Mouse (Mus musculus): ENCODE data around the gene Hspb8. TPM values are rescaled to one million over a fixed set of nuclear protein-coding genes. Genes with fewer than 3 reads are reported as not detected.

The Hspb8 gene
- polyA plus RNA-seq, 1 experiment from 2014 or later = 23.6 TPM

DNA sequence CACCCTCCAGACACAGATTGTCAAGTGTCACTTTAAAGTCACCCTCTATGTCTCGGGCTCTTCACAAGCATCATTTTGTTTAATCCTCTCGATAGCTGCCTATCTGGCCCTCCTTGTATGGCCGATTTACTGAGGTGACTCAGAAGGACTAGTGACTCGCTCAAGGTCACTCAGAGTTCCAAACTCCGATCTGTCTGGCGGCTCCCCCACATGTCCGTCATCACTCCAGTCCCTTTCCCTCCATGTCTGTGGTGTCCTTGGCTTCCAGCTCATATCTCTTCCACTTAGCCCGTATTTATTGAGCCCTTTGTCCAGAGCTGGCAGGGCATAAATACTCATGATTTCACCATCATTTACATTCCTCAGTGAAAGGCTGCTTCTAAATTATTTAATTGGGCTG is 28.2 kb upstream of the Hspb8 start:
- no peaks in the 10 kb centered on the region for H3K27me3 ChIP-seq (replicated peaks; ENCODE audit: insufficient read depth, low read length)
- H3K4me2 ChIP-seq (replicated peaks; ENCODE audit: low read depth, low read length) = no peak overlapping the region
- H3K4me1 ChIP-seq (ENCODE audit: insufficient read depth, low read depth, low read length) = no peaks in the 10 kb centered on the region
- no peak overlapping the region for H3K9ac ChIP-seq (replicated peaks; ENCODE audit: low read depth)
- no peak overlapping the region for H3K4me3 ChIP-seq (ENCODE audit: low read depth, low read length)
- ATAC-seq = no peak
- no peak overlapping the region for H3K27ac ChIP-seq (ENCODE audit: low read length)
- H3K36me3 ChIP-seq (ENCODE audit: insufficient read depth, low read length) = no peaks in the 10 kb centered on the region
- TF ChIP-seq CTCF (IDR thresholded peaks at IDR 0.05) (no peak), EP300 (IDR thresholded peaks at IDR 0.05) (no peak)
- WGBS = 59% methylated on average over 8 of the region's 8 CpGs
- no peaks in the 10 kb centered on the region for H3K9me3 ChIP-seq (ENCODE audit: low read length)
- DNase-seq (ENCODE audit: low spot score) = no peak

DNA sequence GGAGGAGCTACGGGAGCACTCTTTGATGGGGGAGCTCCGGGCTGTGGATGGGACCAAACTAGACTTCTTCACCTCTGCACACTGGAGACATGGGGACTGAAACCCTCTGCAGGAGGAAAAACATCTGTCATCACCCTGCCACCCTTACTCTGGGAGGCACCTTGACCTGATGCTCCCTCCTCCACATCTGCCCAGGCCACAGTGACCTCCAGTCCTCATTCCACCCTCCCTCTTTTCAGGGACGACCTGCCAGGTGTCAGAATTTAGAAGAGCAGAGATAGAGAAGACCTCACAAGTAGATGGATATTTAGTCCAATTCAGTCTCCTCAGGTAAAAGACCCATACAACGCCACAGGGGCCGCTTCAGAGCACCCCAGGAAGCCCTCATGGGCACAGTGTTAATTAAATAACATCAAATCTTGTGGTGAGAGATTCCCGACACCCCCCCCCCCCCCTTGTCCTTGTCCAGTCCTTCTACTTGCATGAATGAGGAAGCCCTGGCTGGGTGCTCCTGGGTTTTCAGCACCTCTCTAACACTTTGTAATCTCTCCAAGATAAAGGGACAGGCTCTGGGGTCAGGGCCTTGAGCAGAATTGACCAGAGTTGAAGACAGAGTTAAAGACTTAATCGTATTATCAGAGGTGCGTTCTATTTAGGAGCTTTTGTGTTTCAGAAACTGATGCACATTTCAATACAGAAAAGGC is 27.0 kb upstream of the Hspb8 start:
- H3K4me3 ChIP-seq (ENCODE audit: low read depth, low read length) = no peak overlapping the region
- TF ChIP-seq CTCF (IDR thresholded peaks at IDR 0.05) = no peak
- no peak for TF ChIP-seq EP300 (IDR thresholded peaks at IDR 0.05)
- DNase-seq (ENCODE audit: low spot score) (no peak), ATAC-seq (no peak)
- no peak overlapping the region for H3K4me2 ChIP-seq (replicated peaks; ENCODE audit: low read depth, low read length)
- H3K36me3 ChIP-seq (ENCODE audit: insufficient read depth, low read length) = no peaks in the 10 kb centered on the region
- 33% methylated on average over 8 of the region's 8 CpGs for WGBS
- no peak overlapping the region for H3K27ac ChIP-seq (ENCODE audit: low read length)
- H3K27me3 ChIP-seq (replicated peaks; ENCODE audit: insufficient read depth, low read length) = no peaks in the 10 kb centered on the region
- H3K9ac ChIP-seq (replicated peaks; ENCODE audit: low read depth) = no peak overlapping the region
- no peaks in the 10 kb centered on the region for H3K4me1 ChIP-seq (ENCODE audit: insufficient read depth, low read depth, low read length)
- H3K9me3 ChIP-seq (ENCODE audit: low read length) = no peaks in the 10 kb centered on the region

DNA sequence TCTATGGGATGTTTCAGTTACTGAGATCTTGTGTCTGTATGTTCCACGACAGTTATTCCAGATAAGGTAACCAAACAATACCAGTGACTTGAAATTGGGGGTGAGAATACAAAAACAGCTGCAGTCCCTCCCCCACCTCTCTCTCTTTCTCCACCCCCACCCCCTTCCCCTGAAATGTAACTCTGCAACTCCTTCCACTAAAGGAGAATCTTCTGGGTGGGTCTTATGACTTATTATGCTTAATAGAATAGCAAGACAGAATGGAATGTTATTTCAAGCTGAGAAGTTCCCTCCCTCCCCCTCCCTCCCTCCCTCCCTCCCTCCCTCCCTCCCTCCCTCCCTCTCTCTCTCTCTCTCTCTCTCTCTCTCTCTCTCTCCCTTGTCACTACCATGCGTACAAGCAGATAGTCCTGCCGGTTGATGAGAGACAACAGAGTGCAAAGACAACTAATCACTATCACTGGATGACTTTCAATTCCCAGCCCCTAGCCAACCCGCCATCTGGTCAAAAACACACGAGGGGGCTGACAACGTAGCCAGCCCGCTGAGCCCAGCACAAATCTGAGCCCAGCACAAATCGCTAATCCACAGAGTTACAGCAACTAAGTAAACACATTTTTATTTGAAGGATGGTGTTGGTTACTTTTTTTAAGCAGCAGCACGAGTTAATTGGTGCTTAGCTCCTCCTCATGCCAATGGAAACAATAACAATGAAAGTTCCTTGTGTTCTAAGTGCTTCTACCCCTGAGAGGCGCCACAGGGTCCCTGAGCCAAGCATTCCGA is 25.9 kb upstream of the Hspb8 start:
- no peaks in the 10 kb centered on the region for H3K4me1 ChIP-seq (ENCODE audit: insufficient read depth, low read depth, low read length)
- DNase-seq (ENCODE audit: low spot score) = peak; percentile 66

DNA sequence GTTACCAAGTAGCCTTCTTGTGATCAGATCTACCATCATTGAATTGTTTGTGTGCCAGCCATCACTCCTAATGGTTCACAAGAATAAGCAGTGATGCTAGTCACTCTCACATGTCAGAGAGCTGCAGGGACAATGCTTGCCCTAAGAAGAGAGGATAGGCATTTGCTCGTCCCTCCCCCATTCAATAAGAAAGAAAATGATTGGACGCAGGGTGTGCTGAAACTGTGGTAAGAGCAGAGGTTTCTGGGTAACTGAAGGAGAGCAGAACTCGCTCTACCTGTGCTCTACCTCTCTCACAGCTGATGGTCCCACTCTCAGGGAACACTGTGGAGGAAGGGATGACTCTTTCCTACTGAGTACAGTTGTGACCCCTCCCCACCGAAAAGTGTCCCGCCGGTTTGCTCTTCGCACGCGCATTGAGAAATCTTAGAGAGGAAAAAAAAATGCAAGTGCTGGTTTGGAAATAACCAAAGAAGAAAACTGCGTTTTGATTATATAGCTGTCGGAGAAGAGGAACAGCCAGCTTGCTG is 25.2 kb upstream of the Hspb8 start:
- peak overlapping the region; percentile 57 for H3K27ac ChIP-seq (ENCODE audit: low read length)
- peak overlapping the region; percentile 21 for H3K4me3 ChIP-seq (ENCODE audit: low read depth, low read length)
- peak; percentile 80 for DNase-seq (ENCODE audit: low spot score)
- WGBS = 19% methylated on average over 11 of the region's 11 CpGs
- H3K36me3 ChIP-seq (ENCODE audit: insufficient read depth, low read length) = no peaks in the 10 kb centered on the region
- peak overlapping the region; percentile 45 for H3K4me2 ChIP-seq (replicated peaks; ENCODE audit: low read depth, low read length)
- no peaks in the 10 kb centered on the region for H3K27me3 ChIP-seq (replicated peaks; ENCODE audit: insufficient read depth, low read length)
- TF ChIP-seq CTCF (IDR thresholded peaks at IDR 0.05) (no peak), EP300 (IDR thresholded peaks at IDR 0.05) (no peak)
- no peaks in the 10 kb centered on the region for H3K9me3 ChIP-seq (ENCODE audit: low read length)
- ATAC-seq = peak; percentile 44
- H3K9ac ChIP-seq (replicated peaks; ENCODE audit: low read depth) = no peak overlapping the region
- H3K4me1 ChIP-seq (ENCODE audit: insufficient read depth, low read depth, low read length) = no peaks in the 10 kb centered on the region

More for the DNA sequence above, 25.9 kb upstream of the Hspb8 start:
- H3K27me3 ChIP-seq (replicated peaks; ENCODE audit: insufficient read depth, low read length) = no peaks in the 10 kb centered on the region
- no peaks in the 10 kb centered on the region for H3K36me3 ChIP-seq (ENCODE audit: insufficient read depth, low read length)
- H3K9ac ChIP-seq (replicated peaks; ENCODE audit: low read depth) = no peak overlapping the region
- peak overlapping the region; percentile 45 for H3K4me2 ChIP-seq (replicated peaks; ENCODE audit: low read depth, low read length)
- TF ChIP-seq CTCF (IDR thresholded peaks at IDR 0.05) (peak; percentile 32; the same call in 1 of the 2 replicates), EP300 (IDR thresholded peaks at IDR 0.05) (no peak)
- peak overlapping the region; percentile 57 for H3K27ac ChIP-seq (ENCODE audit: low read length)
- H3K9me3 ChIP-seq (ENCODE audit: low read length) = no peaks in the 10 kb centered on the region
- WGBS = 3% methylated on average over 10 of the region's 11 CpGs
- H3K4me3 ChIP-seq (ENCODE audit: low read depth, low read length) = peak overlapping the region; percentile 21
- peak; percentile 53 for ATAC-seq

DNA sequence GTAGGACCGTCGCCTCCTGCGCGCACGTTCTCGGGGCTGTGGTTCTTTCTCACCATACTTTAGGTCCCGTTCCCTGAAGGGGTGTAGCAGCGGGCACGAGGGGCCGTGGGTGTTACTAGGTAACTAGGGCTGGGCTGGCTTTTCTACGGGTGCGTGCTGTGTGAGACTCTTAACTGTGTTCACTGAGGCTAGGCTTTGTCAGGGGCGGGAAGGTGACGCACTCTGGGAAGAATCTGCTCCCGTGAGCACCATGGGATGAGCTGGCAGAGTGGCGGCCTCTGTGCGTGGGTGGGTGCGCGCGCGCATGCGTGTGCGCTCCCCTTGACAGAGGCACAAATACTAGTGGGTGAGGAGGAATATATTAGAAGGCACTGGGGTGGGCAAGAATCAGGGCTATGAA is 23.9 kb upstream of the Hspb8 start:
- H3K9me3 ChIP-seq (ENCODE audit: low read length) = no peaks in the 10 kb centered on the region
- peak overlapping the region; percentile 25; the same call in 1 of the 2 replicates for H3K4me2 ChIP-seq (replicated peaks; ENCODE audit: low read depth, low read length)
- H3K4me1 ChIP-seq (ENCODE audit: insufficient read depth, low read depth, low read length) = no peaks in the 10 kb centered on the region
- H3K27ac ChIP-seq (ENCODE audit: low read length) = no peak overlapping the region
- ATAC-seq (peak; percentile 34; the same call in 1 of the 2 replicates), DNase-seq (ENCODE audit: low spot score) (peak; percentile 34)
- 48% methylated on average over 23 of the region's 23 CpGs for WGBS
- H3K36me3 ChIP-seq (ENCODE audit: insufficient read depth, low read length) = no peaks in the 10 kb centered on the region
- TF ChIP-seq CTCF (IDR thresholded peaks at IDR 0.05) (no peak), EP300 (IDR thresholded peaks at IDR 0.05) (no peak)
- no peak overlapping the region for H3K9ac ChIP-seq (replicated peaks; ENCODE audit: low read depth)
- H3K27me3 ChIP-seq (replicated peaks; ENCODE audit: insufficient read depth, low read length) = no peaks in the 10 kb centered on the region
- H3K4me3 ChIP-seq (ENCODE audit: low read depth, low read length) = no peak overlapping the region

DNA sequence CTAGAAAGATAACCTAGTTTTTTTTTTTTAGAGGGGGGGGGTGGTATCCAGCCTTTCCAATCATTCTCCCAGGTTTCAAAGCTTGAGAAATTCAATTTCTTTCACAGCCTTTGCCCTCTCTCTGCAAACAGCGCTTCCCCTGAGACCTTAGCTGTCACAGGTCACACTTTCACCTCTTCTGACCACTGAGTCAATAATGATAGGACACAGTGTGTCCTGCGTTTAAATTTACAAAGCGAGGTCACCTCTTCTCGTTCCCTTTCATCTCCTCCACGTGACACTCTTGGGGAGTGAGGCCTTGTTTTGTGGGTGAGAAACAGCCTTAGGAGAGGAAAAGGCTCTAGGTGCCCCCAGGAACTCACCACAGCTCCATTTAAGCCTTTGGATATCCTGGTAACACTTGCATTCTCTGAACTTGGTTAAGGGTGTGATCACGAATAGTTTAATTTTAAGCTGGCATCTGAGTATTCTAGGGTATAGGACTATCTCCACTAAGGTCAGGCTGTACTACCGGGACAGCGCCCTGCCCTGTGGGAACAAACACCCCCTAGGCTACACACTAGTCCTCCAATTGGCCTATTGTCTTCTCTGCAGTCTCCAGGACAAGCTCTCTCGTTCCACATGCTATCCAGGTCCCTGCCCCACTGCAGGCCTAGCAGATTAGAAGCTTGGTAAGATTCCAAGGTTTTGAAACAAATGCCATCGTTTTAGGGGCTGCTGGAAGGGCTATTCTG is 23.1 kb upstream of the Hspb8 start:
- ATAC-seq = no peak
- no peak overlapping the region for H3K4me2 ChIP-seq (replicated peaks; ENCODE audit: low read depth, low read length)

More for the DNA sequence above, 23.1 kb upstream of the Hspb8 start:
- Histone ChIP-seq H3K4me3 (ENCODE audit: low read depth, low read length) (no peak overlapping the region), H3K27me3 (replicated peaks; ENCODE audit: insufficient read depth, low read length) (no peaks in the 10 kb centered on the region), H3K4me1 (ENCODE audit: insufficient read depth, low read depth, low read length) (no peaks in the 10 kb centered on the region), H3K9ac (replicated peaks; ENCODE audit: low read depth) (no peak overlapping the region), H3K36me3 (ENCODE audit: insufficient read depth, low read length) (no peaks in the 10 kb centered on the region), H3K9me3 (ENCODE audit: low read length) (no peaks in the 10 kb centered on the region), H3K27ac (ENCODE audit: low read length) (no peak overlapping the region)
- no peak for TF ChIP-seq CTCF (IDR thresholded peaks at IDR 0.05)
- no peak for TF ChIP-seq EP300 (IDR thresholded peaks at IDR 0.05)
- 41% methylated on average over 10 of the region's 10 CpGs for whole genome bisulfite sequencing
- no peak for DNase-seq (ENCODE audit: low spot score)
